Mouse (Mus musculus) large intestine, adult 2 months (tissue): Measurements from ENCODE around the gene Kcmf1. TPM values are rescaled to one million over a fixed set of nuclear protein-coding genes. Genes with fewer than 3 reads are reported as not detected.

ENCODE experiments used
- DNase-seq: peaks from one replicate; pipeline ENCODE4 v3.0.0-alpha.2; 2012; ENCODE audit warnings: low read depth, low spot score
- WGBS: fragments of 180-500 bp; shearing (Covaris S2); methylation state at CpG from one replicate; pipeline ENCODE4 v1.1.7; 2018; 5-methylcytosine and 5-hydroxymethylcytosine counted together
- polyA plus RNA-seq: library from polyadenylated mRNA; depleted of rRNA; stranded (reverse); fragments of >200 nt; gene quantifications from 2 replicates; pipeline ENCODE4 v1.2.3, GENCODE M21; 2012; rRNA removed

Gene Kcmf1
- polyA plus RNA-seq, 1 experiment = 65.1 TPM

DNA sequence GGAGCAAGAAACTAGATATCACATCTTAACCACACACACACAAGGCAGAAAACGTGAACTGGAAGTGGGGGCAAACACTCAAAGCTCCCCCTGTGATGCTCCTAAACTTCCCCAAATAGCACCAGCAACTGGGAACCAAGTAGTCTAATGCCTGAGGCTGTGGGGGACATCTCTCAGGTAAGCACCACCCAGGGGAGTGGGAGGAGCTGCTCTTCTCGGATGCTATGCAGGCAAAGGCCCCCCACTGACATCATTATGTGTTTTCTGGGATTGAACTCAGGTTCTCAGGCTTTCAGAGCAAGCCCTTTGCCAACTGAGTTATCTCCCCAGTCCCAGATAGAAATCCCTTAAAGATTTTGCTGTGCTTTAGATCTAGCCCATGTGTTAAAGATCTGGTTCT lies 99.1 kb downstream of the Kcmf1 start:
- no peak for DNase-seq
- WGBS = 51% methylated on average over 2 of the region's 2 CpGs

DNA sequence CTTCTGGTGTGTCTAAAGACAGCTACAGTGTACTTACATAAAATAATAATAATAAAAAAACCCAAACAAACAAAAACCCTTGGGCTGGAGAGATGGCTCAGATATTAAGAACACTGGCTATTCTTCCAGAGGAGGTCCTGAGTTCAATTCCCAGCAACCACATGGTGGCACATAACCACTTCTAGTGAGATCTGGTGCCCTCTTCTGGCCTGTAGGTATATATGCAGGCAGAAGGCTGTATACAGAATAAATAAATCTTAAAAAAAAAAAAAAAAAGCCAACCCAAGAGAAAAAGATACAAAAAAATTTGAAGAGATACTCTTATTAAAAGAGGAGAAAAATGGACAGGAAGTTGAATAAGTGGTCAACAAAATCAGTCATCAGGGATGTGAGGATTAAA lies 102.0 kb downstream of the Kcmf1 start:
- DNase-seq = no peak

GRCm38 (mm10) chr6:72795444-72795843 lies 104.3 kb downstream of the Kcmf1 start:
- no peak for DNase-seq
- WGBS = 72% methylated on average over 16 of the region's 16 CpGs

GRCm38 (mm10) chr6:72794870-72795269 lies 104.9 kb downstream of the Kcmf1 start:
- no peak for DNase-seq
- WGBS = 34% methylated on average over 7 of the region's 7 CpGs

DNA sequence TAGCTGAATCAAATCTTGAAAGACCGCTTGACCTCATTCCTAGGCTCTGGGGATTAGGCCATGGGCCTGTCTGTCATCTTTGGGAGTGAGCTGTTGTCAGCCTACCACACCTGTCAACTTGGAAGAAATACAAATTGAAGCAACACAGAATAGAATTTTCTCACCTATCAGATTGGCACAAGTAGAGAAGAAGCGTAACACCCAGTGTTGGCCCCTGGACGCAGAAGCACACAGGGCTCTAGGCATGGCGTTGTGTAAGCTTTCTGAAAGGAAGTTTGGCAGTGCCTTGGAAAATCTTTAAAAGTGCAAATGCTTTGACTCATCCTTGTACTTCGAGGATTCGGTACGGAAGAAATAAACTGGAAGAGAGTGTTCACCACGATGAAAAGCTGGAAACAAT lies 107.1 kb downstream of the Kcmf1 start:
- WGBS = 93% methylated on average over 8 of the region's 8 CpGs
- DNase-seq = no peak

Other genes starting within 250 kb of the Kcmf1 start
- 3.9 and 4.9 TPM in 2 replicates for gene Tcf7l1, start 110.7 kb downstream of the Kcmf1 start, polyA plus RNA-seq
- 95.6 and 115 TPM in 2 replicates for gene Tmsb10, start 58.8 kb upstream of the Kcmf1 start, polyA plus RNA-seq